Mouse (Mus musculus): ENCODE data around the gene Kcnma1. TPM values are rescaled to one million over a fixed set of nuclear protein-coding genes. Genes with fewer than 3 reads are reported as not detected.

Kcnma1 gene
- polyA plus RNA-seq, 1 experiment: not detected

DNA sequence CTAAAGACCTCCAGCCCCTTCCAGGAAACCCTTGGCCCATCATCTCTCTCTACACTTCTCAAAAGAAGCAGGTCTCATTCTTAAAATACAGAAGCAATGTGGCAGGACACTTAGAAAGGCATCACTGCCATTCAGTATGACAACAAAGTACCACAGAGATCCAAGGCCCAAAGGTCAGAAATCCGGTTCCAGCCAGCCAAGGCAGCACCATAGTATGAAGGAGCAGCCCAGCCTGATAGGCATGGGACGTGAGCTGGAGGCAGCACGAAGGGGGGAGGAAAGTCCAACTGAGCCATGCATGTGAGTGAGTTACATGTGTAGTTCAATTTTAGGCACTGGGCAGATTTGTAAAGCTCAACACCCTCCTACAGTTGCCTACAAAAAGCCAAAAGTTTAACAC, 135.0 kb downstream of the Kcnma1 start:
- H3K4me1 ChIP-seq (ENCODE audit: control insufficient read depth, insufficient read depth, low read length): no peaks in the 10 kb centered on the region
- WGBS: 72% methylated on average over 3 of the region's 3 CpGs
- no peak overlapping the region for H3K4me3 ChIP-seq (replicated peaks; ENCODE audit: control insufficient read depth, low read depth, low read length)
- H3K27ac ChIP-seq (ENCODE audit: control insufficient read depth, insufficient read depth, low read depth, low read length, poor library complexity): no peak overlapping the region
- TF ChIP-seq CTCF (IDR thresholded peaks at IDR 0.05; ENCODE audit: control insufficient read depth, insufficient read depth, low read length) (no peak), POLR2A (IDR thresholded peaks at IDR 0.05; ENCODE audit: borderline replicate concordance, control insufficient read depth, low read depth, low read length) (no peak)

DNA sequence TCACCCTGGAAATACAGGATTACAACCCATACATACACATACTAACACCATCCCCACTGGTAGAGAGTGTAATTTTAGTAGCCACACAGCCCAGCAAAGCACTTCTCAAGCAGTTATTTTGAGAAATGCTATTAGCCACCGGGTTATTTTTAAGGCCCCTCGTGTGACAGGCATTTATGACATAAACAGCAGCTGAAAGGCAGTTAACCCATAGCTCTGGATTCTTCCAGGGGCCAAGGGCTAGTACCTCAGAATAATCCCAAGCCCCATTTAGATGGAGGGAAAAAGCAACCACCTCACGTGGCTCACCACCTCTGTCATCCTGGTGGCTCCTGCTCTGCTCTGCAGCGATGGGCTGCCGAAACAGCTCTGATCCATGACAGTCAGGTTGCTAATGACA, 136.7 kb downstream of the Kcnma1 start:
- no peak overlapping the region for H3K27ac ChIP-seq (ENCODE audit: control insufficient read depth, insufficient read depth, low read depth, low read length, poor library complexity)
- H3K4me1 ChIP-seq (ENCODE audit: control insufficient read depth, insufficient read depth, low read length): no peaks in the 10 kb centered on the region
- no peak overlapping the region for H3K4me3 ChIP-seq (replicated peaks; ENCODE audit: control insufficient read depth, low read depth, low read length)
- no peak for TF ChIP-seq CTCF (IDR thresholded peaks at IDR 0.05; ENCODE audit: control insufficient read depth, insufficient read depth, low read length)
- TF ChIP-seq POLR2A (IDR thresholded peaks at IDR 0.05; ENCODE audit: borderline replicate concordance, control insufficient read depth, low read depth, low read length): no peak
- WGBS: 77% methylated on average over 5 of the region's 5 CpGs

DNA sequence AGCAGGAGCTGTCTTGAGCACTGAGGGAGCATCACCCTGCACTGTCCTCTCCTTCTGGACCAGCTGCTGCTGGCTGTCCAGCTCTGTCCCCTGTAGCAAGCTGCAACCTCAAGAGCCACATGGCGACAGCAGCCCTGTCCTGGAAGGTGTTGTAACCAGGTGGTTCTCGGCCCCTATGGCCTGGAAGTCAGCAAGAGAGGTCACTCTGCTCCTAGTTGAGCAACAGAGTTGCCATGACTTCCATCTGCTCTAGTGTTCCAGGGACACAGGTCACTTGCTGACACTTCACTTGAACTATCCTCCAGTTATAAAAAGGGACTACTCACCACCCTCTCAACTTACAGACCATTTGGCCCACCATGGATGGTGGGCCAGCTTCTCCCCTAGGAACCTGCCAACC, 139.7 kb downstream of the Kcnma1 start:
- 68% methylated on average over 2 of the region's 2 CpGs for WGBS
- no peak overlapping the region for H3K4me3 ChIP-seq (replicated peaks; ENCODE audit: control insufficient read depth, low read depth, low read length)
- H3K27ac ChIP-seq (ENCODE audit: control insufficient read depth, insufficient read depth, low read depth, low read length, poor library complexity): no peak overlapping the region
- TF ChIP-seq POLR2A (IDR thresholded peaks at IDR 0.05; ENCODE audit: borderline replicate concordance, control insufficient read depth, low read depth, low read length) (no peak), CTCF (IDR thresholded peaks at IDR 0.05; ENCODE audit: control insufficient read depth, insufficient read depth, low read length) (no peak)
- H3K4me1 ChIP-seq (ENCODE audit: control insufficient read depth, insufficient read depth, low read length): no peaks in the 10 kb centered on the region

DNA sequence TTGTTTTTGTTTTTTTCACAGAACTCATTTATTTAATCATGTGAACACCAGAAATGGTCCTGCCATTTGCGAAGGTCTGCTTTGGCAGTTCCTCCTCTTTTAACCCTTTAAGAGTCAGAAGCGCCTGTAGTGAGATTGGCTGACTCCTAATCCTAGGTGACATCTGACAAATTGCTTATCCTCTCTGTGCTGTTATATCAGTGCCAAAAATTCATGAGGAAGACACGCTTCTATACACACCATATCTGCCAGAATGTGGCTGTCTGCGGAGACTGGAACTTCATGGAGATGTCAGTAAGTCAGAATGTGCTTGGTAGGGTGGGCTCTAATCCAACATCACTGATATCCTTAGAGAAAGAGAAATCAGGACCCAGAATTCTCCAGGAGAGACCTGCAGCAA, 157.3 kb downstream of the Kcnma1 start:
- no peak overlapping the region for H3K27ac ChIP-seq (ENCODE audit: control insufficient read depth, insufficient read depth, low read depth, low read length, poor library complexity)
- H3K4me1 ChIP-seq (ENCODE audit: control insufficient read depth, insufficient read depth, low read length): no peaks in the 10 kb centered on the region
- 75% methylated on average over 4 of the region's 4 CpGs for WGBS
- TF ChIP-seq POLR2A (IDR thresholded peaks at IDR 0.05; ENCODE audit: borderline replicate concordance, control insufficient read depth, low read depth, low read length): no peak
- no peak for TF ChIP-seq CTCF (IDR thresholded peaks at IDR 0.05; ENCODE audit: control insufficient read depth, insufficient read depth, low read length)
- no peak overlapping the region for H3K4me3 ChIP-seq (replicated peaks; ENCODE audit: control insufficient read depth, low read depth, low read length)

DNA sequence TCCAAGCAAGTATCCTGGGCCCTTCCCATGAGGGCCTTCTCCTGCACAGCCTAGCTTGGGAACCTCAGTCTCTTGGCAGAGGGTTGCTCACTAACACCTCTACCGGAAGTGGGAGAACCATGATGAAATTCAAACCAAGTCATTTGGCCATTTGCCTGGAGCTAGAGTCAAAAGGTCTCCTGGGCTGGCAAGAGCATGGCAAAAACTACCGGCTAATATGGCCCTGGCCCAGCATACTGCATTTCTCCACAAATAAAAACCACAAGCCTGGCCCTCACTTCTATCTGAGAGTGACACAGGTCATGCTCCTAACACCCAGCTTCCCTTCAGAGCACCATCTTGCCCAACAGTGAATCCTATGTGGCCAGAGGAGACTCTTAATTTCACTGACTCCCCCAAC, 159.3 kb downstream of the Kcnma1 start:
- Histone ChIP-seq H3K4me3 (replicated peaks; ENCODE audit: control insufficient read depth, low read depth, low read length) (no peak overlapping the region), H3K27ac (ENCODE audit: control insufficient read depth, insufficient read depth, low read depth, low read length, poor library complexity) (no peak overlapping the region), H3K4me1 (ENCODE audit: control insufficient read depth, insufficient read depth, low read length) (no peaks in the 10 kb centered on the region)
- 77% methylated on average over 2 of the region's 2 CpGs for WGBS
- TF ChIP-seq POLR2A (IDR thresholded peaks at IDR 0.05; ENCODE audit: borderline replicate concordance, control insufficient read depth, low read depth, low read length) (no peak), CTCF (IDR thresholded peaks at IDR 0.05; ENCODE audit: control insufficient read depth, insufficient read depth, low read length) (no peak)

DNA sequence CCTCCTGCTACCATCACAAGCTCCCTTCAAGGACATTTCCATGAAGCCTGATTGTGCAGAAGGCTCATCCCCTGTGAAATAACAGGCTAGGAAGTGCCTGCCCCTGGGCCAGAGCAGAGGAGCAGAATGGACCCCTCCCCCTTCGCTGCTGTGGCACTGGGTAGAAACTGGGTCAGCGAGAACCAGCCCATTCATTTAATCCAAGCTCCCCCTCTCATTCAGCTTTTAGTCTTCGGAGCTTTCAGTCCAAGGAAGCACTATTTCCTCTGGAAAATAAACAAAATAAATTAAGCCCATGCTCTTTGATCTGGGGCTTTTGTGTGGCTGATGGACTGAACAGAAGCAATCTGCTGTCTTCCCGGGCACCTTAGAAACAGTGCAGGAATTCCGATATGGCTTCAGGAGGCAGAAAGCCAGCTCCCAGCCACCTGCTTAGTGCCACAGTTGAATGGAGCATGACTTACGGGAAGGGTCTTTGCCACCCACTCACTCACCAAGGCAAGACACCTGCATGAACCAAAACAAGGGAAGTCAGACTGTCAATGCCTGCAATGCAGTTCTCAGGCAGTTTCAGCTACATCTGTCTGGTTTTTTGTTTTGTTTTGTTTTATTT, 165.7 kb downstream of the Kcnma1 start:
- 48% methylated on average over 6 of the region's 6 CpGs for WGBS
- no peak overlapping the region for H3K27ac ChIP-seq (ENCODE audit: control insufficient read depth, insufficient read depth, low read depth, low read length, poor library complexity)
- TF ChIP-seq POLR2A (IDR thresholded peaks at IDR 0.05; ENCODE audit: borderline replicate concordance, control insufficient read depth, low read depth, low read length) (no peak), CTCF (IDR thresholded peaks at IDR 0.05; ENCODE audit: control insufficient read depth, insufficient read depth, low read length) (no peak)
- H3K4me3 ChIP-seq (replicated peaks; ENCODE audit: control insufficient read depth, low read depth, low read length): no peak overlapping the region
- H3K4me1 ChIP-seq (ENCODE audit: control insufficient read depth, insufficient read depth, low read length): no peaks in the 10 kb centered on the region

DNA sequence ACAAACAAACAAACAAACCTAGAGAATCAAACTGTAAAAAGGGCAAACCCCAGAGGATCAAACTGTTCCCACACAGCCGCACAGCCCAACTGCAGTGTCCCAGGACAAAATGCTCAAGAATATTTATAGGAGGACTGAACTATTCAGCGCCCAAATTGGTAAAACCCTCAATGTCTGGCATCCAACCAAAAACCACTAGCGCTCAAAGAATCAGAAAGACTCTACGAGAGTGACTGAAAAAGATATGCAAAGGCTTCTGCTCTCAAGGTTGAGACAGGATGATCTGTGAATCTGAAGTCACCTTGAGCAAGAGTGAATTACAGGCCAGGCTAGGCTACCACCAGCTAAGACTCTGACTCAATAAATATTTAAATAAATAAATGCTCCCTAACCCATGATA, 167.6 kb downstream of the Kcnma1 start:
- WGBS: 70% methylated on average over 4 of the region's 4 CpGs
- TF ChIP-seq CTCF (IDR thresholded peaks at IDR 0.05; ENCODE audit: control insufficient read depth, insufficient read depth, low read length): no peak
- TF ChIP-seq POLR2A (IDR thresholded peaks at IDR 0.05; ENCODE audit: borderline replicate concordance, control insufficient read depth, low read depth, low read length): no peak
- Histone ChIP-seq H3K4me1 (ENCODE audit: control insufficient read depth, insufficient read depth, low read length) (no peaks in the 10 kb centered on the region), H3K4me3 (replicated peaks; ENCODE audit: control insufficient read depth, low read depth, low read length) (no peak overlapping the region), H3K27ac (ENCODE audit: control insufficient read depth, insufficient read depth, low read depth, low read length, poor library complexity) (no peak overlapping the region)

DNA sequence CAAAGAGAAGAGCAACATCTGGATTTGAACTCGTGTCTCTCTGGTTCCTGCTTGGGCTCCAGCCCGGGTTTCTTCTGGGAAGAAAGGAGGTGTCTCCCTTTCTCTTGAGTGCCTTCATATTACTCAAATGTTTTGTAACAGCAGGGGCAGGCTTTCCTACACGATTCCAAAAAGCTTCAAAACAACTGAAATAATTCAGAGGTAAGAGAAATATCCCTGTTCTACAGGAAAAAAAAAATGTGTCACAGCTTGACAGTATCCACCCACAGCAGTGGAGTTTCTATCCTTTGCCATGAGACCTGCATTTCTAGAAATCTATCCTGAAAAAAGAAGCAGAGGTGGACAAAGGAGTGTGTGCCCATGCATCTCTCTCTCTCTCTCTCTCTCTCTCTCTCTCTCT, 172.3 kb downstream of the Kcnma1 start:
- 65% methylated on average over 3 of the region's 3 CpGs for WGBS
- no peak overlapping the region for H3K4me3 ChIP-seq (replicated peaks; ENCODE audit: control insufficient read depth, low read depth, low read length)
- no peak overlapping the region for H3K27ac ChIP-seq (ENCODE audit: control insufficient read depth, insufficient read depth, low read depth, low read length, poor library complexity)
- H3K4me1 ChIP-seq (ENCODE audit: control insufficient read depth, insufficient read depth, low read length): no peaks in the 10 kb centered on the region
- TF ChIP-seq CTCF (IDR thresholded peaks at IDR 0.05; ENCODE audit: control insufficient read depth, insufficient read depth, low read length): no peak
- TF ChIP-seq POLR2A (IDR thresholded peaks at IDR 0.05; ENCODE audit: borderline replicate concordance, control insufficient read depth, low read depth, low read length): no peak

DNA sequence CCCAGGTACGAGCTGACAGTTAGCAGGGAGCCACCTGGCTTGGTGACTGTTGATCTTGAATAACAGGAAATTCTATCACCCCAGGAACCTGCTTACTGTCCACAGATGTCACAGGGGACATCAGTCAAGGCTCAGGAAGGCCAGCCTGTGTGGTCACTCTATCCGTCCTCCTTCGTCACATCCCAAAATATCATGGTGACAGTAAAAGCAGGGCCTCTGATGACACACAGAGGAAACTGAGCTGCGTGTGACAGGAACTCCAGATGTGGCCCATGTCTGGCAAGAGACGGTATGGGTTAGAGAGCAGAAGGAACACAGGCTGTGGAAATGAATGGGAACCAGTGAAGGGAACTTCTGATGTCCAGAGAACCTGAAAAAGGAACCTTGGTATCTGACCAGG, 174.7 kb downstream of the Kcnma1 start:
- TF ChIP-seq POLR2A (IDR thresholded peaks at IDR 0.05; ENCODE audit: borderline replicate concordance, control insufficient read depth, low read depth, low read length): no peak
- TF ChIP-seq CTCF (IDR thresholded peaks at IDR 0.05; ENCODE audit: control insufficient read depth, insufficient read depth, low read length): no peak
- WGBS: 64% methylated on average over 5 of the region's 5 CpGs

More for the DNA sequence above, 174.7 kb downstream of the Kcnma1 start:
- Histone ChIP-seq H3K4me1 (ENCODE audit: control insufficient read depth, insufficient read depth, low read length) (no peaks in the 10 kb centered on the region), H3K4me3 (replicated peaks; ENCODE audit: control insufficient read depth, low read depth, low read length) (no peak overlapping the region), H3K27ac (ENCODE audit: control insufficient read depth, insufficient read depth, low read depth, low read length, poor library complexity) (no peak overlapping the region)
